Mouse (Mus musculus): ENCODE measurements around the gene Lefty1. TPM values are rescaled to one million over a fixed set of nuclear protein-coding genes. Genes with fewer than 3 reads are reported as not detected.

Gene Lefty1
- polyA plus RNA-seq, 1 experiment from 2014 or later, result 0.22 TPM

DNA sequence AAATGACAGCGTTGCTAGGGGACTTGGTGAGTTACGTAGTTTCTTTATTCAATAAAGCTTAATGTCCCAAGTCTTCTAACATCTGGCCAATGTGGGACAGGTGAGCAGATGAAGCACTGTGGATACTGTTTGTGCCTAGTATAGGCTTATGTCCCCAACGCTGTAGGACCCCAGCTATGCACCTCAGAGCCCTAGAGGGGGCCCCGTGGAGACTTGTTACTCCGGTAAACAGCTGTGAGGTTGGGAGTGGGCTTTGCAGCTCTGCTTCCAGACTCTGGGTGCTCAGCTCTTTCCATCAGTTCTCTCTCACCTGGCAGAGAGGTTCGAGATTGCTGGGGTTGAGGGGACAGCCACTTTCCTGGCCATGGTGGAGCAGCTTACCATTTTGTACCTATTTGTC is 29.5 kb upstream of the Lefty1 start:
- Histone ChIP-seq H3K36me3 (peaks cover 25% of the 10 kb centered on the region), H3K4me1 (peaks cover 19% of the 10 kb centered on the region), H3K27me3 (no peaks in the 10 kb centered on the region), H3K27ac (replicated peaks) (no peak overlapping the region), H3K4me3 (peak overlapping the region; percentile 58), H3K9me3 (no peaks in the 10 kb centered on the region), H3K9ac (replicated peaks) (peak overlapping the region; percentile 81), H3K4me2 (replicated peaks) (peak overlapping the region; percentile 92)
- WGBS, result 59% methylated on average over 6 of the region's 6 CpGs
- ATAC-seq (replicated peaks), result no peak

DNA sequence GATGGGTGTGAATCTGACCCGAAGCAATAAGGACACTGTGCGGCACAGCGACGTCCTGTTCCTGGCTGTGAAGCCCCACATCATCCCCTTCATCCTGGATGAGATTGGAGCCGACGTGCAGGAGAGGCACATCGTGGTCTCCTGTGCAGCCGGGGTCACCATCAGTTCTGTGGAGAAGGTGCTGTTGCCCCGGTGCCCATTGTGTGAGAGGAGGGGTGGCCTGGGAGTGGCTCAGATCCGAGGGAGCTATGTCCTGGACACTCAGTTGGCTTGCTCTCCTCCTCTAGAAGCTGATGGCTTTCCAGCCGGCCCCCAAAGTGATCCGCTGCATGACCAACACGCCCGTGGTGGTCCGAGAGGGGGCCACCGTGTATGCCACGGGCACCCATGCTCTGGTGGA is 28.9 kb upstream of the Lefty1 start:
- no peak overlapping the region for H3K4me3 ChIP-seq

DNA sequence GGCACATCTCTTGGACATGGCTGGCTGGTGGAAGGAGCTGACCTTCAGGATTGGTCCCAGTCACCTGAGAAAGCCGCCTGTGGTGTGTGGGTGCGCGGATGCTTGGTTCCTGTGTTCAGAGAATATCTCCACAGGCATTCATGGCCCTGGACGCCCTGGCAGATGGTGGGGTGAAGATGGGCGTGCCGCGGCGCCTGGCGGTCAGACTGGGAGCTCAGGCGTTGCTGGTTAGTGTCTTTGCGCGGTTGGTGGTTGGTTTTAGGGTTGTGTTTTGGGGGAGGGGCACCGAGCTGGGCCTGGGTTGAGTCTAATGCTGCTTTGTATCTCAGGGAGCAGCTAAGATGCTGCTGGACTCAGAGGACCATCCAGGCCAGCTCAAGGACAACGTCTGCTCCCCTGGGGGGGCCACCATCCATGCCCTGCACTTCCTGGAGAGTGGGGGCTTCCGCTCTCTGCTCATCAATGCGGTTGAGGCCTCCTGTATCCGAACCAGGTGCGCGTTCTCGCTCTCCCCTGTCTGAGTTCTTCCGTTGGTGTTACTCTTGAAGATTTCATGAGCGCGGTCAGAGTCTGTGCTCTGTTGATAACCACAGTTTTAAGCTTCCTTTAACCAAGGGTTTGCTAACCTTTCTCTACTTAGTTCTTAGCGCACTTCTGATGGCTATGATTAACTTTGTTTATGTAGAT is 28.2 kb upstream of the Lefty1 start:
- no peaks in the 10 kb centered on the region for H3K27me3 ChIP-seq
- WGBS, result 94% methylated on average over 24 of the region's 24 CpGs
- no peak overlapping the region for H3K9ac ChIP-seq (replicated peaks)
- H3K36me3 ChIP-seq, result peaks cover 25% of the 10 kb centered on the region
- H3K9me3 ChIP-seq, result no peaks in the 10 kb centered on the region
- H3K27ac ChIP-seq (replicated peaks), result no peak overlapping the region
- peaks cover 19% of the 10 kb centered on the region for H3K4me1 ChIP-seq
- H3K4me2 ChIP-seq (replicated peaks), result no peak overlapping the region
- H3K4me3 ChIP-seq, result no peak overlapping the region
- no peak for ATAC-seq (replicated peaks)

More for the DNA sequence above, 28.9 kb upstream of the Lefty1 start:
- Histone ChIP-seq H3K27me3 (no peaks in the 10 kb centered on the region), H3K4me1 (peaks cover 19% of the 10 kb centered on the region), H3K27ac (replicated peaks) (no peak overlapping the region), H3K9me3 (no peaks in the 10 kb centered on the region), H3K36me3 (peaks cover 25% of the 10 kb centered on the region), H3K4me2 (replicated peaks) (peak overlapping the region; percentile 92), H3K9ac (replicated peaks) (no peak overlapping the region)
- ATAC-seq (replicated peaks), result no peak
- WGBS, result 95% methylated on average over 17 of the region's 17 CpGs

DNA sequence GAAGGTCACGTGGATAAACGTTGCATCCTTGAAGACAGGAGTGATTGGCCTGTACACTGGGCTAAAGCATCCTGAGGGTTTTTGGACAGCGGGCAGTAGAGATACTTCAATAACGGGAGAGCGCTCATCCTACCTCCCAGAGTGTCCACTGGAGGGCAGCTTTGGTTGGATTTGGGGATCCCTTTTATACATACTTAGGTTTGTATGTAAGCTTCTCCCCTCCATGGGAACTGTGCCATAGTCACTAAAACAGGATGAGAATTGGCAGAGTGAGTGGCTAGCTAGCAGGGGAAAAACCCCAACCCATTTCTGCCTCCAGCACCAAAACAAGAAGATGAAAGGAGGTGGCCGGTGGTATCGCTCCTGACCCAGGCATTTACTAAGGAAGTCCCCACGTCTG is 23.7 kb upstream of the Lefty1 start:
- Histone ChIP-seq H3K36me3 (peaks cover 25% of the 10 kb centered on the region), H3K4me1 (0 out of 2 replicates have a peak, but pooled peaks cover under 1% of the 10 kb centered on the region), H3K27ac (replicated peaks) (no peak overlapping the region), H3K9ac (replicated peaks) (no peak overlapping the region), H3K27me3 (no peaks in the 10 kb centered on the region), H3K4me3 (no peak overlapping the region), H3K4me2 (replicated peaks) (no peak overlapping the region), H3K9me3 (no peaks in the 10 kb centered on the region)
- WGBS, result 48% methylated on average over 8 of the region's 8 CpGs
- ATAC-seq (replicated peaks), result no peak

DNA sequence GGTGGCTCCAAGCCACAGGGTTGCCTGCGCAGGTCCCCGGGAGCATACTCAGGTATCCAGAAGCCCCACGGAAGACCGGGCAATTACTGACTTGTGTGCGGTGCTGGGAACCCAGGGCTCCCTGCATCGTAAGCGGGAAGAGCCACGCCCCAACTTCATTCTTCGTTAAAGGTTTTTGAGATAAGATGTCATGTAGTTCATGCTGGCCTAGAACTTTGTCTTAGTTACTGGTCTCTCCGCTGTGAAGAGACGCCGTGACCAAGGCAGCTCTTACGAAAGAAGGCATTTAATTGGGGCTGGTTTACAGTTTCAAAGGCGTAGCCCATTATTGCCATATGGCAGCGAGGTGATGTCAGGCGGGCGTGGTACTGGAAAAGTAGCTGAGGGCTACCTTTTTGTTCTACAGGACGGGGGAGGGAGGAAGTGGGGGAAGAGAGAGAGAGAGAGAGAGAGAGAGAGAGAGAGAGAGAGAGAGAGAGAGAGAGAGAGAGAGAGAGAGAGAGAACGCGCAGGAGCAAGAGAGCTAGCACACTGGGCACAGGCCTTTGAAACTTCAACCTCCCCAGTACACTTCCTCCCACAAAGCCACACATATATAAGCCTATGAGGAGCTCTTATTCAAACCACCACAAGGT is 23.1 kb upstream of the Lefty1 start:
- H3K4me2 ChIP-seq (replicated peaks), result no peak overlapping the region
- 54% methylated on average over 20 of the region's 20 CpGs for WGBS
- ATAC-seq (replicated peaks), result no peak

DNA sequence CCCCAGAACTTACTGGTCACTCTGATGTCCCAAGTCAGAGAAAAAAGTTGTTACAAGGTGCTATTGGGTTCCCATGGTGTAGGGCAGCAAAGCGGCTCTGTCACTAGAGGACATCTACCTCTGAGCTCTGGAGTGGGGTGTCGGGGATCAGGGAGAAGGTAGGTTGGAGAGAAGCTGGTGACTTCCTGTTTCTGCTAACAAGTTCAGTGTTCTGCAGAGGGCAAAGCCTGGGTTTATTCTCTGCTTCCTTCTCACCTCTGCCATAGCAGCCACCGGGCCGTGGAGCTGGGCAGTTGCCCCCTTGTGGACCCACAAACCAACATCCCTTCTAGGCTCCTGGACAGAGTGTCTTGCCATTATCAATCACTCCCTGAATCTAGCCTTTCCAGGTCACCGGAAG is 22.0 kb upstream of the Lefty1 start:
- Histone ChIP-seq H3K27me3 (no peaks in the 10 kb centered on the region), H3K4me2 (replicated peaks) (no peak overlapping the region), H3K27ac (replicated peaks) (no peak overlapping the region), H3K4me3 (no peak overlapping the region), H3K9ac (replicated peaks) (no peak overlapping the region), H3K4me1 (no peaks in the 10 kb centered on the region), H3K36me3 (peaks cover 11% of the 10 kb centered on the region), H3K9me3 (no peaks in the 10 kb centered on the region)
- no peak for ATAC-seq (replicated peaks)
- WGBS, result 92% methylated on average over 5 of the region's 5 CpGs

More for the DNA sequence above, 23.1 kb upstream of the Lefty1 start:
- H3K9ac ChIP-seq (replicated peaks), result no peak overlapping the region
- no peaks in the 10 kb centered on the region for H3K27me3 ChIP-seq
- H3K9me3 ChIP-seq, result no peaks in the 10 kb centered on the region
- H3K27ac ChIP-seq (replicated peaks), result no peak overlapping the region
- H3K36me3 ChIP-seq, result peaks cover 19% of the 10 kb centered on the region
- no peak overlapping the region for H3K4me3 ChIP-seq
- H3K4me1 ChIP-seq, result no peaks in the 10 kb centered on the region

DNA sequence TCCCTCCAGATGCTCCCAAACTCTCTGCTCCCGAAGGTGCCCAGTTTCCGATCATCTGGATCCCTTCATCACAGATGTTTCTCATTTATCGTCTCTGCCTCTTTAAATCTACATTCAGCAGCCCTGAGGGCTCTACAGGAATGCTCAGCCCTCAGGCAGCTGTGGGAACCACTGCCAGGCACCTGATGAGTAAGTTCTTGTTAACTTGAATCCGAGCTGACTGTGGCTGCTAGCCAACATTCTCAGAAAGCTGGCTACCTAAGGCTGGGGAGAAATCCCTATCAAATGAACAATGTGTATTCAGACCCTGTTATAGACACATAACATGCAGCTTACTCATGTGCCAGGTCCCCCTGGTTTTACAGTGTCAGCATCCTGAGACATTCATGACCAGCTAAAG is 21.0 kb upstream of the Lefty1 start:
- ATAC-seq (replicated peaks), result no peak
- no peaks in the 10 kb centered on the region for H3K9me3 ChIP-seq
- WGBS, result 55% methylated on average over 4 of the region's 4 CpGs

DNA sequence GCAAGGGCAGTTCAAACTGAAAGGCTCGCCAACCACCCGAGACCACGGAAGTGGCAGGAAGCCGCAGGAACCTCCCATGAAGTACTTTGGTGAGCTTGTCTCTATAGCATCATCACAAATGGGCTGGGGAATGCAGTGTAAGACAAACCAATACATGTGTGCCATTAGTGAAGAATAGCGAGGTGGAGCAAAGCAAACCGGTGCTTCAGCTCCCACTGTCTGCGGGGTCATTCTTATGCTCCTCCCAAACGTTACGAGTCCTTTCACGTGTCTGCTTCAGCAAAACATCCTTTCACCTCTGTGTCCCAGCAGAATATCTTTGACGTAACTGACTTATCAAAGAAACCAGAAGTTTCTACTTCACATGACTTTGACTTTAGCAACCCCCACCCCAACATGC is 18.4 kb upstream of the Lefty1 start:
- no peaks in the 10 kb centered on the region for H3K4me1 ChIP-seq

More for the DNA sequence above, 21.0 kb upstream of the Lefty1 start:
- H3K4me3 ChIP-seq, result no peak overlapping the region
- 0 out of 2 replicates have a peak, but pooled peaks cover under 1% of the 10 kb centered on the region for H3K36me3 ChIP-seq
- no peaks in the 10 kb centered on the region for H3K4me1 ChIP-seq
- no peaks in the 10 kb centered on the region for H3K27me3 ChIP-seq
- no peak overlapping the region for H3K9ac ChIP-seq (replicated peaks)
- no peak overlapping the region for H3K27ac ChIP-seq (replicated peaks)
- H3K4me2 ChIP-seq (replicated peaks), result no peak overlapping the region

DNA sequence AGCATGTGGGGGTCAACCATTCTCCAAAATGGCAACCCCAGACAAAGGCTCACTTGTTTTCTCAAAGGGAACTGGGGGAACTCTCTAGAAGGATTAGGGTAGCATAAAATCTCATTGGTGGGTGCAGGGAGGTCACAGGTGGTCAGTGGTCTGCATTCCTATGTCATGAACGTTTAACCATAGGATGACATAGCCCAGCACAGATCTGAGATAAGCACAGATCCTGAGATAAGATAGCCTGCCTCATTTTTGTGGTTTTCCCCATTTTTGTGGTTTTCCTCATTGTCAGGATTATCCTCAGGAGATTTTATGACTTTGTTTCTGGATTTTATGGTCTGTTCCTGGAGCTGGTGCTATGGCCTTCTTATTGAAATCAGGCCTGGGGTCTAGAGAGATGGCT is 17.8 kb upstream of the Lefty1 start:
- no peak for ATAC-seq (replicated peaks)
- Histone ChIP-seq H3K36me3 (no peaks in the 10 kb centered on the region), H3K27ac (replicated peaks) (no peak overlapping the region), H3K4me1 (no peaks in the 10 kb centered on the region), H3K9me3 (no peaks in the 10 kb centered on the region), H3K4me2 (replicated peaks) (no peak overlapping the region), H3K9ac (replicated peaks) (no peak overlapping the region), H3K4me3 (no peak overlapping the region), H3K27me3 (no peaks in the 10 kb centered on the region)
- 64% methylated on average over 1 of the region's 1 CpGs for WGBS

More for the DNA sequence above, 18.4 kb upstream of the Lefty1 start:
- Histone ChIP-seq H3K36me3 (no peaks in the 10 kb centered on the region), H3K27me3 (no peaks in the 10 kb centered on the region), H3K9me3 (no peaks in the 10 kb centered on the region), H3K27ac (replicated peaks) (no peak overlapping the region), H3K4me2 (replicated peaks) (no peak overlapping the region), H3K9ac (replicated peaks) (no peak overlapping the region), H3K4me3 (no peak overlapping the region)
- 93% methylated on average over 11 of the region's 11 CpGs for WGBS
- ATAC-seq (replicated peaks), result no peak

DNA sequence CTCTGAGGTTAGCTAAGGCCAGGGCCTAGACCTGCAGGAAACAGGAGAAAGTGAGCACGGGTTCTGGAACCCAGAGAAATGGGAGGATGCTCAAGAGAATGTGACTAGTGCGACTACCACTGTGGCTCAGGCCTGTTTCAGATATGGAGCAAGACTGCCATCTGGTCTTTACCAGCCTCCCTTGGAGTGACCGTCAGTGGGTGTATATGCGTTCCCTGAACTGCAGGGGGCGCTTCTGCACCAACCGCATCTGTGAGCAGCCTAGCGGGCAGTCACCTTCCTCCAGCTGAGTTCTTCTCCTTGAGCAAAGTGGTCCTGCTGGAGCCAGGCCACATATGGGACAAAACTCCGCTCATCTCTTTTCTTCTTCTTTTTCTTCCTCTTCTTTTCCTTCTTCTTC is 15.1 kb upstream of the Lefty1 start:
- WGBS, result 33% methylated on average over 8 of the region's 8 CpGs
- Histone ChIP-seq H3K9ac (replicated peaks) (no peak overlapping the region), H3K9me3 (no peaks in the 10 kb centered on the region), H3K27ac (replicated peaks) (no peak overlapping the region), H3K4me3 (no peak overlapping the region), H3K4me2 (replicated peaks) (no peak overlapping the region), H3K4me1 (no peaks in the 10 kb centered on the region), H3K27me3 (no peaks in the 10 kb centered on the region), H3K36me3 (no peaks in the 10 kb centered on the region)
- ATAC-seq (replicated peaks), result no peak

DNA sequence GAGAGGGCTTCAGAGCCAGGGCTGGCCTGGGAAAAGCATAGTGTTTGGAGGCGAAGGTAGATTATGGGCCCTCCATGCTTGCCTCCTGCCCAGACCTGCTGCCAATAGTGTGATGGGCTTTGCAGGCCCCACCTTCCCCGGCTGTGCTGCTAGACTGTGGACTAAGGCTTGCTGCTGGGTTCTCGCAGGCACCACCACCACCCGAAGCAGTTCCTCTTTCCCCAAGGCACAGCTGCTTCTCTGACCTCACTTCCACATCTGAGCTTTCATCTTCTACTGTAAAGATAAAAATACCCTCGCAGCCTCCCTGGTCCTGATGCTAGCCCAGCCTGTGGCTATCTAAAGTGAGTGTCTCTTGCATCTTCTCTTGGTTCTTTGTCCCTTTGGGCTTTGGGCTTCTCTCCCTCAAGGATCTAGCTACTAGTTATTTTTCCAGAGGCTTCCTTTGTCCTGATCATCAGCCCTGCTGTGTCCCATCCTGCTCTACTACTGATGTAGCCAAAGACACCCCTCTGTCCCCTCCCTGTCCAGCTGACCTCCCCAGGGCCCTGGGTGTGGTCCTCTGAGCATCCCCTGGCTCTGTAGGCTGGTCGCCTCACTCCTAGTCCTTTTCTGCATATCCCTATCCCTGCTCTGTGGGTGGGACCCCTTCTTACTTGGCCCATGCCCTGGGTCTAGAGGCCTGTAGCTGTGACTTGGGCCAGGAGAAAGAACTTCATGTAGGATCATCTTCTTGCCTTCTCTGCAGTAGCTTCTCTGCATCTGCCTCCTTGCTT is 12.4 kb upstream of the Lefty1 start:
- no peaks in the 10 kb centered on the region for H3K36me3 ChIP-seq
- H3K9ac ChIP-seq (replicated peaks), result no peak overlapping the region
- H3K4me1 ChIP-seq, result no peaks in the 10 kb centered on the region
- no peak overlapping the region for H3K4me2 ChIP-seq (replicated peaks)
- H3K27ac ChIP-seq (replicated peaks), result no peak overlapping the region
- WGBS, result 77% methylated on average over 6 of the region's 6 CpGs
- no peak overlapping the region for H3K4me3 ChIP-seq
- no peaks in the 10 kb centered on the region for H3K27me3 ChIP-seq
- H3K9me3 ChIP-seq, result no peaks in the 10 kb centered on the region
- ATAC-seq (replicated peaks), result no peak

DNA sequence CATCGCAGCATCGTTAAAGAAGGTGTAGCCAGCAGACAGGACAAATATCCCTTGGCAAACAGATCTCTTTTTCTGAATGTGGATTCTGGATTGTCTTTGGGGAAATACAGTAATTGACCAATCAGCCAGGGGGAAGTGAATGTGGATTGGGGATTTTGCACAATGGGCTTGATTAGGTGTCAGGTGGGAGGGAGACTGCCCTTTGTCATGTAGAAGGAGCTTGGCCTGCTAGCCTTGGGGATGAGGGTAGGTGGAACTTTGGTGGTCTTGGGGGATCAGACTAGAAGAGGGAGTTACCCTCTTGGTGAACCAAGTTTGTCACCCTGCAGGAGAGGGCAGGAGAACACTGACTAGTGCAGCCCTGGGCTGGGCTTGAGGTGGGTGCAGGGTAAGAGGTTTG is 10.1 kb upstream of the Lefty1 start:
- no peaks in the 10 kb centered on the region for H3K27me3 ChIP-seq
- H3K4me3 ChIP-seq, result no peak overlapping the region
- no peak overlapping the region for H3K9ac ChIP-seq (replicated peaks)
- no peak overlapping the region for H3K27ac ChIP-seq (replicated peaks)
- H3K9me3 ChIP-seq, result no peaks in the 10 kb centered on the region
- H3K36me3 ChIP-seq, result no peaks in the 10 kb centered on the region
- no peaks in the 10 kb centered on the region for H3K4me1 ChIP-seq
- no peak overlapping the region for H3K4me2 ChIP-seq (replicated peaks)
- no peak for ATAC-seq (replicated peaks)
- 42% methylated on average over 2 of the region's 2 CpGs for WGBS

Data from forebrain, embryonic 15.5 days (tissue).